Mouse (Mus musculus): Measurements from ENCODE around the gene Ing3.

DNA sequence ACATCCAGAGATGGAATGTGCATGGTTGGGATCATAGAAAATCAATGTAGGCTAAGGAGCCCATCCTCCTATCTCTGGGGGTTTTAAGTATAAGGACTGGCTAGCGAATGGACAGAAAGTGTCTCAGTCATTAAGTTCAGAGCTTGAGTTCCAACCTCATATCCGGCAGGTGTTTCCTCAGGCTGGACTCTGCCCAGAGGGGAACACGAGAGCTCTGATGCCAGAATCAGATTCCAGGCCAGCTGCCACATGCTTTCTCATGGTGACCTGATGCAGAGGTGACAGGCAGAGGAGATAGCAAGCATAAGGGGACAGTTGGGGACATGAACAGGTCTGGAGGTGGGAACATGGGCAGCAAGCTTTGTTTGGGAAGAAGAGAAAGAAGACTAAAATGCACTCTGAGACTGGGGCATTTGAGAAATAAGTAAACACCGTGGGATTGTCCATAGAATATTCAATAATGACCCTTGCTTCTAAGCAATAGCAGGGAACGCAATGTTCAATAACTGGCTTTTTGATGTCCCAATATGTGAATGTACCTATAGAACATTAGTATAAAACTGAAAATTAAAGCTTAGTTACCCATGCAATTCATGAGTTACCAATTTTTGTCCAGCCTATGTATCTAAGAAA lies 52.0 kb downstream of the Ing3 start:
- TF ChIP-seq GATA1 (IDR thresholded peaks at IDR 0.05; ENCODE audit: borderline replicate concordance, low read length) (no peak), FLI1 (IDR thresholded peaks at IDR 0.05; ENCODE audit: low read length) (no peak)

Data from megakaryocyte, embryonic 14.5 days (primary cell).